Mouse (Mus musculus) limb, embryonic 10.5 days (tissue): ENCODE results near the gene Arl4d. TPM values are rescaled to one million over a fixed set of nuclear protein-coding genes. Genes with fewer than 3 reads are reported as not detected.
"Not testable (repeated sequence)": the region's sequence is repeated elsewhere in the genome, so short reads cannot be mapped to it uniquely, and the experiment has no call there.

Source experiments
- DNase-seq: peaks from one replicate; pipeline ENCODE4 v3.0.0-alpha.2; 2017; ENCODE audit warnings: low spot score
- H3K27ac ChIP-seq: fragments of 300-500 bp; sonication (generic); 2 replicates; pipeline ENCODE4 v1.5.1; 2016; ENCODE audit warnings: mild to moderate bottlenecking
- H3K27me3 ChIP-seq: fragments of 300-500 bp; sonication (generic); 2 replicates; pipeline ENCODE4 v1.6.1; 2016; ENCODE audit warnings: low read depth, mild to moderate bottlenecking; ENCODE audit not compliant: poor library complexity, severe bottlenecking
- H3K36me3 ChIP-seq: fragments of 300-500 bp; sonication (generic); 2 replicates; pipeline ENCODE4 v1.6.1; 2016; ENCODE audit warnings: mild to moderate bottlenecking, moderate library complexity
- H3K4me1 ChIP-seq: fragments of 300-500 bp; sonication (generic); 2 replicates; pipeline ENCODE4 v1.6.1; 2016
- H3K4me3 ChIP-seq: fragments of 300-500 bp; sonication (generic); 2 replicates; pipeline ENCODE4 v1.5.1; 2016; ENCODE audit warnings: mild to moderate bottlenecking, moderate library complexity
- H3K9me3 ChIP-seq: fragments of 300-500 bp; sonication (generic); replicated peaks from 2 replicates; pipeline ENCODE4 v1.6.1; 2016; ENCODE audit warnings: mild to moderate bottlenecking
- WGBS: fragments of 180-500 bp; shearing (Covaris S2); methylation state at CpG from one replicate; pipeline ENCODE4 v1.1.7; 2016; 5-methylcytosine and 5-hydroxymethylcytosine counted together
- polyA plus RNA-seq: library from polyadenylated mRNA; unstranded; fragments of >200 nt; fragmentation: Nextera tagmentation; extraction: Ambion mirVana; gene quantifications from 2 replicates; pipeline ENCODE4 v1.2.1, GENCODE M21; 2016

The Arl4d gene
- polyA plus RNA-seq, result 1.9 and 2.4 TPM in 2 replicates

GRCm38 (mm10) chr11:101664825-101665635 lies at the start of gene Arl4d:
Arl4d (plus strand) TSS chr11:101665541.
- Histone ChIP-seq H3K4me1 (peaks cover 28% of the 10 kb centered on the region), H3K36me3 (no peaks in the 10 kb centered on the region), H3K4me3 (peak within 1 kb of the TSS; percentile 74), H3K9me3 (no peaks in the 10 kb centered on the region), H3K27me3 (peaks cover 16% of the 10 kb centered on the region), H3K27ac (peak within 1 kb of the TSS; percentile 84)
- 8% methylated on average over 34 of the region's 34 CpGs for WGBS
- peak; percentile 95 for DNase-seq

- no peak overlapping the region for H3K27ac ChIP-seq
- H3K36me3 ChIP-seq, result no peaks in the 10 kb centered on the region
- no peak for DNase-seq
- no peak overlapping the region for H3K4me3 ChIP-seq
- 83% methylated on average over 8 of the region's 8 CpGs for WGBS
- H3K9me3 ChIP-seq, result no peaks in the 10 kb centered on the region
- peaks cover 4% of the 10 kb centered on the region; the same call in 1 of the 2 replicates for H3K27me3 ChIP-seq
- H3K4me1 ChIP-seq, result peaks cover 21% of the 10 kb centered on the region
These were observed 49.2 kb upstream of the Arl4d start for GRCm38 (mm10) chr11:101616104-101616503.

GRCm38 (mm10) chr11:101616948-101617767 lies 48.2 kb upstream of the Arl4d start:
- H3K36me3 ChIP-seq, result no peaks in the 10 kb centered on the region
- 24% methylated on average over 18 of the region's 18 CpGs for WGBS
- peak overlapping the region; percentile 77 for H3K27ac ChIP-seq

GRCm38 (mm10) chr11:101617849-101618248 lies 47.5 kb upstream of the Arl4d start:
- DNase-seq, result peak; percentile 70
- H3K9me3 ChIP-seq, result no peaks in the 10 kb centered on the region
- H3K27me3 ChIP-seq, result peaks cover 4% of the 10 kb centered on the region; the same call in 1 of the 2 replicates
- peaks cover 21% of the 10 kb centered on the region for H3K4me1 ChIP-seq
- WGBS, result 13% methylated on average over 8 of the region's 8 CpGs
- no peaks in the 10 kb centered on the region for H3K36me3 ChIP-seq
- H3K4me3 ChIP-seq, result peak overlapping the region; percentile 34
- peak overlapping the region; percentile 77 for H3K27ac ChIP-seq

More at GRCm38 (mm10) chr11:101616948-101617767, 48.2 kb upstream of the Arl4d start:
- no peaks in the 10 kb centered on the region for H3K9me3 ChIP-seq
- H3K27me3 ChIP-seq, result peaks cover 4% of the 10 kb centered on the region; the same call in 1 of the 2 replicates
- no peak for DNase-seq
- H3K4me3 ChIP-seq, result peak overlapping the region; percentile 34
- H3K4me1 ChIP-seq, result peaks cover 21% of the 10 kb centered on the region

- Histone ChIP-seq H3K27ac (peak overlapping the region; percentile 77), H3K27me3 (peaks cover 4% of the 10 kb centered on the region; the same call in 1 of the 2 replicates), H3K4me3 (peak overlapping the region; percentile 34; the same call in 1 of the 2 replicates), H3K36me3 (no peaks in the 10 kb centered on the region), H3K4me1 (peaks cover 21% of the 10 kb centered on the region), H3K9me3 (no peaks in the 10 kb centered on the region)
- WGBS, result 86% methylated on average over 3 of the region's 3 CpGs
- no peak for DNase-seq
These were observed 46.7 kb upstream of the Arl4d start for GRCm38 (mm10) chr11:101618596-101618995.

GRCm38 (mm10) chr11:101620022-101620655 lies 45.2 kb upstream of the Arl4d start:
- not testable (repeated sequence) for H3K27me3 ChIP-seq, H3K4me3 ChIP-seq, H3K9me3 ChIP-seq, H3K27ac ChIP-seq, H3K36me3 ChIP-seq, DNase-seq
- 90% methylated on average over 11 of the region's 11 CpGs for WGBS
- peaks cover 21% of the 10 kb centered on the region for H3K4me1 ChIP-seq

- H3K27me3 ChIP-seq, result no peaks in the 10 kb centered on the region
- H3K36me3 ChIP-seq, result no peaks in the 10 kb centered on the region
- H3K4me1 ChIP-seq, result peaks cover 20% of the 10 kb centered on the region
- H3K27ac ChIP-seq, result peak overlapping the region; percentile 96
- peak overlapping the region; percentile 54 for H3K4me3 ChIP-seq
- no peaks in the 10 kb centered on the region for H3K9me3 ChIP-seq
- DNase-seq, result no peak
- WGBS, result 6% methylated on average over 8 of the region's 8 CpGs
These were observed 38.7 kb upstream of the Arl4d start for GRCm38 (mm10) chr11:101626649-101626994.

- Histone ChIP-seq H3K27me3 (no peaks in the 10 kb centered on the region), H3K27ac (peak within 1 kb of the TSS; percentile 96), H3K4me1 (peaks cover 20% of the 10 kb centered on the region), H3K36me3 (no peaks in the 10 kb centered on the region), H3K4me3 (peak within 1 kb of the TSS; percentile 60), H3K9me3 (no peaks in the 10 kb centered on the region)
- peak; percentile 90 for DNase-seq
- under 1% methylated on average over 34 of the region's 34 CpGs for WGBS
These were observed 38.1 kb upstream of the Arl4d start, which contains the start of gene Rdm1 for GRCm38 (mm10) chr11:101626995-101627856. Rdm1 (plus strand) TSS chr11:101627195.

- peak overlapping the region; percentile 60 for H3K4me3 ChIP-seq
- peak overlapping the region; percentile 96 for H3K27ac ChIP-seq
- H3K36me3 ChIP-seq, result no peaks in the 10 kb centered on the region
- WGBS, result under 1% methylated on average over 33 of the region's 33 CpGs
- peaks cover 20% of the 10 kb centered on the region for H3K4me1 ChIP-seq
- no peaks in the 10 kb centered on the region for H3K27me3 ChIP-seq
- DNase-seq, result peak; percentile 94
- no peaks in the 10 kb centered on the region for H3K9me3 ChIP-seq
These were observed 37.3 kb upstream of the Arl4d start for GRCm38 (mm10) chr11:101627857-101628559.

- H3K4me3 ChIP-seq, result peak overlapping the region; percentile 60
- not testable (repeated sequence) for DNase-seq, H3K9me3 ChIP-seq, H3K36me3 ChIP-seq, H3K27ac ChIP-seq, H3K27me3 ChIP-seq
- peaks cover 20% of the 10 kb centered on the region for H3K4me1 ChIP-seq
- WGBS, result 74% methylated on average over 4 of the region's 5 CpGs
These were observed 36.5 kb upstream of the Arl4d start for GRCm38 (mm10) chr11:101628733-101629417.

- peaks cover 14% of the 10 kb centered on the region for H3K36me3 ChIP-seq
- H3K27ac ChIP-seq, result no peak overlapping the region
- H3K9me3 ChIP-seq, result no peaks in the 10 kb centered on the region
- 82% methylated on average over 10 of the region's 10 CpGs for WGBS
- H3K27me3 ChIP-seq, result no peaks in the 10 kb centered on the region
- H3K4me1 ChIP-seq, result peaks cover 3% of the 10 kb centered on the region; the same call in 1 of the 2 replicates
- no peak overlapping the region for H3K4me3 ChIP-seq
- no peak for DNase-seq
These were observed 29.7 kb upstream of the Arl4d start for GRCm38 (mm10) chr11:101635660-101636059.
